Mouse (Mus musculus) heart, postnatal 36 days (tissue): ENCODE results near the gene Tmsb15b1. TPM values are rescaled to one million over a fixed set of nuclear protein-coding genes. Genes with fewer than 3 reads are reported as not detected.

Source experiments
- total RNA-seq, 2 experiments: library from RNA; stranded (reverse); gene quantifications; 2 replicates each; pipeline ENCODE4 v1.2.3; 2021

The Tmsb15b1 gene
- total RNA-seq, 2 experiments from 2014 or later = not detected

Other genes starting within 250 kb of the Tmsb15b1 start
- gene Morf4l2, start 233.2 kb downstream of the Tmsb15b1 start, total RNA-seq = 10 to 100 TPM; 89.8 to 91.8 TPM
- gene Glra4, start 196.7 kb downstream of the Tmsb15b1 start, total RNA-seq = not detected
- gene Plp1, start 154.2 kb downstream of the Tmsb15b1 start, total RNA-seq = 1 to 10 TPM; 4.1 to 4.4 TPM
- under 1 TPM; 0.08 to 0.19 TPM for gene Rab9b, start 108.1 kb downstream of the Tmsb15b1 start, total RNA-seq
- not detected for gene H2bfm, start 49.5 kb downstream of the Tmsb15b1 start, total RNA-seq
- 1 to 10 TPM in 1 of 2 experiments, not detected in 1; 2.9 TPM for gene Tmsb15b2, start 1.4 kb downstream of the Tmsb15b1 start, total RNA-seq
- gene Tmsb15l, start within 50 bp of the Tmsb15b1 start, total RNA-seq = under 1 TPM in 1 of 2 experiments, not detected in 1; 0.68 TPM
- gene Zcchc18, start 16.3 kb upstream of the Tmsb15b1 start, total RNA-seq = not detected
- 1 to 10 TPM; 3.1 to 3.5 TPM for gene Slc25a53, start 61.4 kb upstream of the Tmsb15b1 start, total RNA-seq
- gene Fam199x, start 72.7 kb upstream of the Tmsb15b1 start, total RNA-seq = 1 to 10 TPM; 3.9 to 4.3 TPM
- gene Esx1, start 145.2 kb upstream of the Tmsb15b1 start, total RNA-seq = not detected